Comparison of ENCODE assay signal across 10 mouse cellular contexts in the genomic region with DNA sequence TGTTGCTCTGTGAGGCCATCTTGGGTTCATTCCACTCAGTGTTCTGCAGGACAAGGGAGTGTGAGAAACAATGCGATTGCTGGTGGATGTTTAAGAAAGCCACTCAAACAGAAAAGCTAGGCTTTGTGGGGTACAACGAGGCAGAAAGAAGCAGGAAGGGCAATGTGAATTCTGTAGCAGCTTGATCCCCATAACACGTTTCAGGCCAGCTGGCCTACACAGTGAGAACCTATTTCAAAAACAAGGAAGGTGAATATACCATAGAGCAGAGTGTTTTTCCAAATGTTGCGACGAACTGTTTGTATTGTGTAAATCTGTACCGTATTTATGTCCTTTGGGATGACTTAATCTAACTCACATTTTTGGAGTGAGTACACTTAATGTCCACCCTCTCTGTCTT. TPM values are rescaled to one million over a fixed set of nuclear protein-coding genes. Genes with fewer than 3 reads are reported as not detected.
DNase-seq lines count a peak whose midpoint lies in the region; ATAC-seq and TF ChIP-seq lines count a peak whose summit lies in the region.
"Had no signal": no experiment of that assay in that cellular context is flagged by ENCODE, and none has a peak within 500 bp of the region (broad histone marks: within the 10 kb centered on the region; RNA-seq: fewer than 3 reads in every experiment).

No protein-coding gene starts in this region.

- H3K4me1 ChIP-seq in heart, embryonic 16.5 days (ENCODE audit: control insufficient read depth, insufficient read depth, low read length): peaks cover 14% of the 10 kb centered on the region
- peaks cover 24% of the 10 kb centered on the region for H3K4me1 ChIP-seq in embryonic facial prominence, embryonic 10.5 days
- H3K4me1 ChIP-seq in intestine, embryonic 14.5 days (replicated peaks; ENCODE audit: control insufficient read depth, insufficient read depth, low read length): no peaks in the 10 kb centered on the region
- peaks cover 19% of the 10 kb centered on the region for H3K4me1 ChIP-seq in midbrain, postnatal 0 days (ENCODE audit: insufficient read depth, low read length)

- peak overlapping the region; percentile 66 for H3K4me3 ChIP-seq in heart, embryonic 16.5 days (ENCODE audit: low read length)
- peak overlapping the region; percentile 77 for H3K4me3 ChIP-seq in embryonic facial prominence, embryonic 10.5 days
- H3K4me3 ChIP-seq in intestine, embryonic 14.5 days (ENCODE audit: low read depth, low read length): peak overlapping the region; percentile 70
- peak overlapping the region; percentile 59 for H3K4me3 ChIP-seq in midbrain, postnatal 0 days (ENCODE audit: low read depth, low read length)

- ATAC-seq in heart, embryonic 16.5 days (replicated peaks; ENCODE audit: extremely low read depth, insufficient read depth, low FRiP score): no peak
- ATAC-seq in intestine, embryonic 14.5 days (replicated peaks; ENCODE audit: low FRiP score, low TSS enrichment, low read depth): no peak
- no peak for ATAC-seq in midbrain, postnatal 0 days (ENCODE audit: low FRiP score)

- no peak overlapping the region for H3K27ac ChIP-seq in heart, embryonic 16.5 days (ENCODE audit: low read length)
- peak overlapping the region; percentile 97 for H3K27ac ChIP-seq in embryonic facial prominence, embryonic 10.5 days (replicated peaks)
- H3K27ac ChIP-seq in intestine, embryonic 14.5 days (ENCODE audit: low read depth): no peak overlapping the region
- H3K27ac ChIP-seq in midbrain, postnatal 0 days (ENCODE audit: low read depth, low read length): peak overlapping the region; percentile 99

- intact Hi-C loops in heart, postnatal 36 days (cut with DNase I): no loop called here

- peak overlapping the region; percentile 93 for H3K4me2 ChIP-seq in heart, embryonic 16.5 days (ENCODE audit: low read depth, low read length)
- peak overlapping the region; percentile 71 for H3K4me2 ChIP-seq in intestine, embryonic 14.5 days (ENCODE audit: low read length)
- H3K4me2 ChIP-seq in midbrain, postnatal 0 days (ENCODE audit: low read depth, low read length, poor library complexity, severe bottlenecking): peak overlapping the region; percentile 58

- H3K27me3 ChIP-seq in heart, embryonic 16.5 days (ENCODE audit: control insufficient read depth, insufficient read depth, low read length): no peaks in the 10 kb centered on the region
- H3K27me3 ChIP-seq in embryonic facial prominence, embryonic 10.5 days (replicated peaks; ENCODE audit: low read depth, poor library complexity, severe bottlenecking): no peaks in the 10 kb centered on the region
- H3K27me3 ChIP-seq in intestine, embryonic 14.5 days (replicated peaks; ENCODE audit: control insufficient read depth, insufficient read depth, low read length): no peaks in the 10 kb centered on the region
- no peaks in the 10 kb centered on the region for H3K27me3 ChIP-seq in midbrain, postnatal 0 days (ENCODE audit: insufficient read depth, low read length)

- 83% methylated on average over 6 of the region's 6 CpGs for WGBS in heart, embryonic 16.5 days
- WGBS in embryonic facial prominence, embryonic 10.5 days: 80% methylated on average over 6 of the region's 6 CpGs
- 84% methylated on average over 6 of the region's 6 CpGs for WGBS in intestine, embryonic 14.5 days
- WGBS in midbrain, postnatal 0 days: 49% methylated on average over 6 of the region's 6 CpGs

- no peak for DNase-seq in heart, postnatal 36 days
- DNase-seq in embryonic facial prominence, embryonic 10.5 days (ENCODE audit: low spot score): no peak
- DNase-seq in intestine, embryonic 14.5 days (ENCODE audit: low spot score): no peak
- no peak for DNase-seq in midbrain, postnatal 0 days (ENCODE audit: low spot score)
- no peak for DNase-seq in retina, embryonic 14.5 days (ENCODE audit: low spot score)
- no peak for DNase-seq in embryo, embryonic 10 days (ENCODE audit: low spot score)
- DNase-seq in gastrocnemius, postnatal 10 days: no peak
- DNase-seq: kidney, adult 8-10 months; thymus, postnatal 14 days had no signal

- no peak for TF ChIP-seq CTCF in midbrain, postnatal 0 days (IDR thresholded peaks at IDR 0.05)

- H3K36me3 ChIP-seq in heart, embryonic 16.5 days (ENCODE audit: control insufficient read depth, insufficient read depth): no peaks in the 10 kb centered on the region
- H3K36me3 ChIP-seq in embryonic facial prominence, embryonic 10.5 days (replicated peaks): peaks cover 29% of the 10 kb centered on the region
- 0 out of 2 replicates have a peak, but pooled peaks cover 5% of the 10 kb centered on the region for H3K36me3 ChIP-seq in intestine, embryonic 14.5 days (ENCODE audit: control insufficient read depth, insufficient read depth, low read length)
- no peaks in the 10 kb centered on the region for H3K36me3 ChIP-seq in midbrain, postnatal 0 days (ENCODE audit: insufficient read depth, low read length)

- no peaks in the 10 kb centered on the region for H3K9me3 ChIP-seq in heart, embryonic 16.5 days (replicated peaks; ENCODE audit: control insufficient read depth, low read length)
- H3K9me3 ChIP-seq in embryonic facial prominence, embryonic 10.5 days: no peaks in the 10 kb centered on the region
- H3K9me3 ChIP-seq in intestine, embryonic 14.5 days (ENCODE audit: control insufficient read depth, low read length): no peaks in the 10 kb centered on the region
- H3K9me3 ChIP-seq in midbrain, postnatal 0 days (ENCODE audit: low read length): no peaks in the 10 kb centered on the region

- H3K9ac ChIP-seq in heart, embryonic 16.5 days (ENCODE audit: low read length): no peak overlapping the region
- H3K9ac ChIP-seq in intestine, embryonic 14.5 days (ENCODE audit: low read length): no peak overlapping the region
- H3K9ac ChIP-seq in midbrain, postnatal 0 days (replicated peaks; ENCODE audit: low read length, poor library complexity, severe bottlenecking): peak overlapping the region; percentile 93

RNA-seq across cellular contexts. Expression of gene Zfp60, which starts 1.3 kb away (rescaled TPM):
- 17.7 and 19.8 TPM in 2 replicates for polyA plus RNA-seq in heart, embryonic 16.5 days (2015; fragmentation: Nextera tagmentation; extraction: Ambion mirVana)
- total RNA-seq in heart, postnatal 36 days (2021): 1 to 10 TPM; 7.9 to 8.3 TPM
- 57.1 and 58.6 TPM in 2 replicates for polyA plus RNA-seq in embryonic facial prominence, embryonic 10.5 days (2016; fragmentation: Nextera tagmentation; extraction: Ambion mirVana)
- polyA plus RNA-seq in intestine, embryonic 14.5 days (2014; fragmentation: Nextera tagmentation; extraction: Ambion mirVana): 28.5 and 32.2 TPM in 2 replicates
- total RNA-seq in midbrain, postnatal 0 days (2014; rRNA removed): 32.1 and 38.6 TPM in 2 replicates
- polyA plus RNA-seq in midbrain, postnatal 0 days (2015; fragmentation: Nextera tagmentation; extraction: Ambion mirVana): 38.1 and 40.9 TPM in 2 replicates
- total RNA-seq in gastrocnemius, postnatal 10 days (2021): 1 to 10 TPM; 6.6 to 8.4 TPM

RNA-seq across cellular contexts. Expression of gene Zfp607b, which starts 43.4 kb away (rescaled TPM):
- 2.4 and 3.0 TPM in 2 replicates for polyA plus RNA-seq in heart, embryonic 16.5 days (2015; fragmentation: Nextera tagmentation; extraction: Ambion mirVana)
- total RNA-seq in heart, postnatal 36 days (2021): under 1 TPM; 0.44 to 0.60 TPM
- 4.9 and 5.0 TPM in 2 replicates for polyA plus RNA-seq in embryonic facial prominence, embryonic 10.5 days (2016; fragmentation: Nextera tagmentation; extraction: Ambion mirVana)
- polyA plus RNA-seq in intestine, embryonic 14.5 days (2014; fragmentation: Nextera tagmentation; extraction: Ambion mirVana): 2.5 and 3.4 TPM in 2 replicates
- 6.5 and 10.4 TPM in 2 replicates for total RNA-seq in midbrain, postnatal 0 days (2014; rRNA removed)
- 9.2 and 9.5 TPM in 2 replicates for polyA plus RNA-seq in midbrain, postnatal 0 days (2015; fragmentation: Nextera tagmentation; extraction: Ambion mirVana)
- 1 to 10 TPM; 1.2 to 1.4 TPM for total RNA-seq in gastrocnemius, postnatal 10 days (2021)

RNA-seq across cellular contexts. Expression of gene Map3k10, which starts 58.1 kb away (rescaled TPM):
- 3.5 and 4.2 TPM in 2 replicates for polyA plus RNA-seq in heart, embryonic 16.5 days (2015; fragmentation: Nextera tagmentation; extraction: Ambion mirVana)
- 10 to 100 TPM; 20.6 to 23.1 TPM for total RNA-seq in heart, postnatal 36 days (2021)
- polyA plus RNA-seq in embryonic facial prominence, embryonic 10.5 days (2016; fragmentation: Nextera tagmentation; extraction: Ambion mirVana): 9.0 and 9.2 TPM in 2 replicates
- polyA plus RNA-seq in intestine, embryonic 14.5 days (2014; fragmentation: Nextera tagmentation; extraction: Ambion mirVana): 6.3 and 7.0 TPM in 2 replicates
- total RNA-seq in midbrain, postnatal 0 days (2014; rRNA removed): 150 and 165 TPM in 2 replicates
- polyA plus RNA-seq in midbrain, postnatal 0 days (2015; fragmentation: Nextera tagmentation; extraction: Ambion mirVana): 24.4 and 24.5 TPM in 2 replicates
- 10 to 100 TPM; 15.5 to 18.2 TPM for total RNA-seq in gastrocnemius, postnatal 10 days (2021)

Comparison
In these comparisons a context has a peak if more than half of its experiments do, and no peak if none do; other contexts are left out.
1. H3K27ac ChIP-seq: peak in embryonic facial prominence, embryonic 10.5 days (single experiment) and midbrain, postnatal 0 days (single experiment); none in heart, embryonic 16.5 days (single experiment) and intestine, embryonic 14.5 days (single experiment).
2. Peak in every context shown above with its lines, with median percentiles within 50 percentile points of each other: H3K4me2 ChIP-seq and H3K4me3 ChIP-seq.